Mouse (Mus musculus): ENCODE data around the gene Slc6a9.

Gene Slc6a9

GRCm38 (mm10) chr4:117834457-117834844, at the start of gene Slc6a9:
Slc6a9 (plus strand) TSS chr4:117834506.
- DNase-seq (ENCODE audit: low spot score) = no peak

- no peak for DNase-seq (ENCODE audit: low spot score)
These were observed 47.3 kb upstream of the Slc6a9 start for GRCm38 (mm10) chr4:117786963-117787362.

GRCm38 (mm10) chr4:117788308-117788707, 46.0 kb upstream of the Slc6a9 start:
- DNase-seq (ENCODE audit: low spot score) = peak; percentile 63

GRCm38 (mm10) chr4:117799904-117800303, 34.4 kb upstream of the Slc6a9 start:
- no peak for DNase-seq (ENCODE audit: low spot score)

- DNase-seq (ENCODE audit: low spot score) = no peak
These were observed 27.3 kb upstream of the Slc6a9 start for GRCm38 (mm10) chr4:117806992-117807391.

GRCm38 (mm10) chr4:117810933-117811332, 23.4 kb upstream of the Slc6a9 start:
- no peak for DNase-seq (ENCODE audit: low spot score)

- DNase-seq (ENCODE audit: low spot score) = no peak
These were observed 20.6 kb upstream of the Slc6a9 start for GRCm38 (mm10) chr4:117813591-117814192.

- no peak for DNase-seq (ENCODE audit: low spot score)
These were observed 20.0 kb upstream of the Slc6a9 start for GRCm38 (mm10) chr4:117814333-117814732.

GRCm38 (mm10) chr4:117816776-117817175, 17.5 kb upstream of the Slc6a9 start:
- DNase-seq (ENCODE audit: low spot score) = no peak

GRCm38 (mm10) chr4:117818032-117818431, 16.3 kb upstream of the Slc6a9 start:
- no peak for DNase-seq (ENCODE audit: low spot score)

GRCm38 (mm10) chr4:117828572-117829145, 5.6 kb upstream of the Slc6a9 start:
- no peak for DNase-seq (ENCODE audit: low spot score)

- DNase-seq (ENCODE audit: low spot score) = peak; percentile 85
These were observed 4.8 kb upstream of the Slc6a9 start for GRCm38 (mm10) chr4:117829260-117830123.

- DNase-seq (ENCODE audit: low spot score) = peak; percentile 78
These were observed 4.2 kb upstream of the Slc6a9 start for GRCm38 (mm10) chr4:117830124-117830551.

GRCm38 (mm10) chr4:117830801-117831200, 3.5 kb upstream of the Slc6a9 start:
- no peak for DNase-seq (ENCODE audit: low spot score)

GRCm38 (mm10) chr4:117831499-117831898, 2.8 kb upstream of the Slc6a9 start:
- DNase-seq (ENCODE audit: low spot score) = no peak

- DNase-seq (ENCODE audit: low spot score) = peak; percentile 56
These were observed 2.2 kb upstream of the Slc6a9 start for GRCm38 (mm10) chr4:117831920-117832691.

GRCm38 (mm10) chr4:117834845-117835530, 682 bp downstream of the Slc6a9 start:
- DNase-seq (ENCODE audit: low spot score) = peak; percentile 80

GRCm38 (mm10) chr4:117835531-117836111, 1.3 kb downstream of the Slc6a9 start:
- DNase-seq (ENCODE audit: low spot score) = peak; percentile 72

- DNase-seq (ENCODE audit: low spot score) = peak; percentile 96
These were observed 2.0 kb downstream of the Slc6a9 start for GRCm38 (mm10) chr4:117836204-117836767.

GRCm38 (mm10) chr4:117837271-117837670, 3.0 kb downstream of the Slc6a9 start:
- DNase-seq (ENCODE audit: low spot score) = no peak

- no peak for DNase-seq (ENCODE audit: low spot score)
These were observed 5.1 kb downstream of the Slc6a9 start for GRCm38 (mm10) chr4:117839366-117839765.

All from testis, postnatal 10 days (tissue).